ENCODE assay signal across 19 mouse cellular contexts in genomic region chr7:67232504-67232903, GRCm38 (mm10). TPM values are rescaled to one million over a fixed set of nuclear protein-coding genes. Genes with fewer than 3 reads are reported as not detected.
DNase-seq lines count a peak whose midpoint lies in the region; ATAC-seq and TF ChIP-seq lines count a peak whose summit lies in the region.
"Had no signal": no experiment of that assay in that cellular context is flagged by ENCODE, and none has a peak within 500 bp of the region (broad histone marks: within the 10 kb centered on the region; RNA-seq: fewer than 3 reads in every experiment).

No protein-coding gene starts in this region.

- DNase-seq in heart, postnatal 25 days (ENCODE audit: low spot score) = no peak
- DNase-seq in heart, postnatal 0 days (ENCODE audit: low spot score) = no peak
- DNase-seq in heart, adult 8-10 months (ENCODE audit: low spot score) = no peak
- peak; percentile 10 for DNase-seq in thymus, postnatal 4 days
- DNase-seq in thymus, postnatal 36 days = no peak
- peak; percentile 3 for DNase-seq in testis, postnatal 14 days (ENCODE audit: low spot score)
- DNase-seq in midbrain, embryonic 10.5 days (ENCODE audit: low spot score) = no peak
- DNase-seq: adrenal gland, postnatal 14 days; cerebellum, adult 11-12 months; cerebellum, adult 9-10 months; gastrocnemius, postnatal 36 days; kidney, adult 11 months had no signal

- no peak for TF ChIP-seq CTCF in heart, postnatal 0 days (IDR thresholded peaks at IDR 0.05; ENCODE audit: low read depth)

- ATAC-seq in heart, embryonic 13.5 days (ENCODE audit: extremely low read depth, insufficient number of reproducible peaks, low FRiP score, low TSS enrichment) = no peak
- no peak for ATAC-seq in heart, postnatal 0 days (ENCODE audit: insufficient read depth, low read depth)
- ATAC-seq: activated CD4-positive, CD25-positive, alpha-beta regulatory T cell, adult 4 months; forebrain, embryonic 15.5 days; Patski had no signal

- H3K4me3 ChIP-seq in heart, embryonic 13.5 days = no peak overlapping the region
- no peak overlapping the region for H3K4me3 ChIP-seq in heart, postnatal 0 days (ENCODE audit: low read depth, low read length)
- H3K4me3 ChIP-seq in midbrain, embryonic 10.5 days = no peak overlapping the region
- H3K4me3 ChIP-seq: embryonic facial prominence, embryonic 12.5 days; forebrain, embryonic 15.5 days; hindbrain, embryonic 15.5 days had no signal

- H3K36me3 ChIP-seq in heart, embryonic 13.5 days = peaks cover 52% of the 10 kb centered on the region
- peaks cover 46% of the 10 kb centered on the region for H3K36me3 ChIP-seq in heart, postnatal 0 days (replicated peaks; ENCODE audit: control insufficient read depth, insufficient read depth, low read length)
- peaks cover 45% of the 10 kb centered on the region for H3K36me3 ChIP-seq in midbrain, embryonic 10.5 days

- intact Hi-C loops in heart, postnatal 25 days (cut with DNase I) = no loop called here

- no peak overlapping the region for H3K4me2 ChIP-seq in heart, embryonic 13.5 days
- H3K4me2 ChIP-seq in heart, postnatal 0 days (ENCODE audit: low read depth, low read length) = no peak overlapping the region
- H3K4me2 ChIP-seq: embryonic facial prominence, embryonic 12.5 days; forebrain, embryonic 15.5 days; hindbrain, embryonic 15.5 days had no signal

- 88% methylated on average over 14 of the region's 14 CpGs for WGBS in heart, embryonic 13.5 days
- 78% methylated on average over 14 of the region's 14 CpGs for WGBS in heart, postnatal 0 days
- 93% methylated on average over 14 of the region's 14 CpGs for WGBS in midbrain, embryonic 10.5 days

- TF ChIP-seq EP300 in heart, postnatal 0 days (IDR thresholded peaks at IDR 0.05; ENCODE audit: low read depth) = no peak

- 0 out of 2 replicates have a peak overlapping the region, but pooled peaks have one; percentile 10 for H3K9ac ChIP-seq in heart, embryonic 13.5 days
- H3K9ac ChIP-seq in heart, postnatal 0 days (replicated peaks; ENCODE audit: low read depth, low read length) = no peak overlapping the region
- H3K9ac ChIP-seq: embryonic facial prominence, embryonic 12.5 days; forebrain, embryonic 15.5 days; hindbrain, embryonic 15.5 days had no signal

- peak overlapping the region; percentile 55 for H3K27ac ChIP-seq in heart, embryonic 13.5 days (replicated peaks)
- H3K27ac ChIP-seq in heart, postnatal 0 days (ENCODE audit: low read depth) = peak overlapping the region; percentile 46
- no peak overlapping the region for H3K27ac ChIP-seq in midbrain, embryonic 10.5 days (replicated peaks)
- H3K27ac ChIP-seq: embryonic facial prominence, embryonic 12.5 days; forebrain, embryonic 15.5 days; hindbrain, embryonic 15.5 days had no signal

- H3K4me1 ChIP-seq in heart, embryonic 13.5 days = peaks cover 60% of the 10 kb centered on the region
- H3K4me1 ChIP-seq in heart, postnatal 0 days (ENCODE audit: control insufficient read depth, insufficient read depth) = peaks cover 51% of the 10 kb centered on the region
- no peaks in the 10 kb centered on the region for H3K4me1 ChIP-seq in midbrain, embryonic 10.5 days
- H3K4me1 ChIP-seq: embryonic facial prominence, embryonic 12.5 days had no signal

- no peaks in the 10 kb centered on the region for H3K9me3 ChIP-seq in heart, embryonic 13.5 days
- H3K9me3 ChIP-seq in heart, postnatal 0 days (replicated peaks; ENCODE audit: control insufficient read depth, low read length) = no peaks in the 10 kb centered on the region
- H3K9me3 ChIP-seq in midbrain, embryonic 10.5 days (replicated peaks) = no peaks in the 10 kb centered on the region
- H3K9me3 ChIP-seq: embryonic facial prominence, embryonic 12.5 days; forebrain, embryonic 15.5 days; hindbrain, embryonic 15.5 days had no signal

- H3K27me3 ChIP-seq in heart, embryonic 13.5 days (replicated peaks) = no peaks in the 10 kb centered on the region
- no peaks in the 10 kb centered on the region for H3K27me3 ChIP-seq in heart, postnatal 0 days (ENCODE audit: control insufficient read depth, insufficient read depth, low read length)
- no peaks in the 10 kb centered on the region for H3K27me3 ChIP-seq in midbrain, embryonic 10.5 days (ENCODE audit: low read depth, poor library complexity, severe bottlenecking)
- H3K27me3 ChIP-seq: CH12.LX; embryonic facial prominence, embryonic 12.5 days; forebrain, embryonic 15.5 days; hindbrain, embryonic 15.5 days; Patski had no signal

RNA-seq across cellular contexts. Expression of gene Lysmd4, which starts 10.2 kb away (rescaled TPM):
- 12.2 and 12.7 TPM in 2 replicates for polyA plus RNA-seq in heart, embryonic 13.5 days (2015; fragmentation: Nextera tagmentation; extraction: Ambion mirVana)
- total RNA-seq in heart, postnatal 25 days (2021) = 10 to 100 TPM; 16.9 to 21.7 TPM
- total RNA-seq in heart, postnatal 0 days (2014; rRNA removed; ENCODE audit: low replicate concordance) = 15.1 and 15.9 TPM in 2 replicates
- polyA plus RNA-seq in heart, postnatal 0 days (2015; fragmentation: Nextera tagmentation; extraction: Ambion mirVana) = 14.8 and 15.0 TPM in 2 replicates
- 10 to 100 TPM; 16.9 to 20.9 (median 19.3) TPM for total RNA-seq in heart, adult 8-10 months (2022)
- 13.0 and 17.0 TPM in 2 replicates for polyA plus RNA-seq in midbrain, embryonic 10.5 days (2016; fragmentation: Nextera tagmentation; extraction: Ambion mirVana)

Comparison
In these comparisons a context has a peak if more than half of its experiments do, and no peak if none do; other contexts are left out.
1. DNase-seq: peak in thymus, postnatal 4 days (single experiment) and testis, postnatal 14 days (single experiment); none in heart, postnatal 25 days (single experiment), heart, postnatal 0 days (single experiment), heart, adult 8-10 months (single experiment), thymus, postnatal 36 days (0 of 2) and midbrain, embryonic 10.5 days (single experiment).